Mouse (Mus musculus) adrenal gland, postnatal 14 days (tissue): ENCODE data around the gene Rabep2. TPM values are rescaled to one million over a fixed set of nuclear protein-coding genes. Genes with fewer than 3 reads are reported as not detected.

Experiments
- DNase-seq: peaks from one replicate; pipeline ENCODE4 v3.0.0; 2021; ENCODE audit warnings: mixed read lengths
- total RNA-seq: library from RNA; stranded (reverse); gene quantifications from 2 replicates; pipeline ENCODE4 v1.2.3, GENCODE M21; 2021

The Rabep2 gene
- total RNA-seq, 1 experiment from 2014 or later, result 35.7 TPM

GRCm38 (mm10) chr7:126497966-126498365, 69.4 kb downstream of the Rabep2 start:
- no peak for DNase-seq

Other genes starting within 250 kb of the Rabep2 start
- 77.8 and 97.1 TPM in 2 replicates for gene Xpo6, start 228.3 kb upstream of the Rabep2 start, total RNA-seq
- 45.1 and 50.2 TPM in 2 replicates for gene Sbk1, start 156.1 kb upstream of the Rabep2 start, total RNA-seq
- gene Lat, start 59.2 kb upstream of the Rabep2 start, total RNA-seq, result 1.1 and 14.1 TPM in 2 replicates
- 38.7 and 45.0 TPM in 2 replicates for gene Spns1, start 51.3 kb upstream of the Rabep2 start, total RNA-seq
- 7.1 and 8.4 TPM in 2 replicates for gene Nfatc2ip, start 32.0 kb upstream of the Rabep2 start, total RNA-seq
- 2.7 and 19.9 TPM in 2 replicates for gene Cd19, start 13.9 kb upstream of the Rabep2 start, total RNA-seq
- 0.33 and 0.68 TPM in 2 replicates for gene Atp2a1, start 34.3 kb downstream of the Rabep2 start, total RNA-seq
- gene Sh2b1, start 46.7 kb downstream of the Rabep2 start, total RNA-seq, result 52.3 and 56.4 TPM in 2 replicates
- gene Tufm, start 58.6 kb downstream of the Rabep2 start, total RNA-seq, result 221 and 223 TPM in 2 replicates
- gene Atxn2l, start 74.7 kb downstream of the Rabep2 start, total RNA-seq, result 90.3 and 96.7 TPM in 2 replicates
- gene Eif3c, start 137.7 kb downstream of the Rabep2 start, total RNA-seq, result 241 and 262 TPM in 2 replicates
- gene Apobr, start 156.2 kb downstream of the Rabep2 start, total RNA-seq, result 2.9 and 3.5 TPM in 2 replicates
- gene Cln3, start 157.1 kb downstream of the Rabep2 start, total RNA-seq, result 25.3 and 31.1 TPM in 2 replicates
- gene Il27, start 166.2 kb downstream of the Rabep2 start, total RNA-seq, result not detected in 2 replicates
- 16.2 and 21.5 TPM in 2 replicates for gene Nupr1, start 202.1 kb downstream of the Rabep2 start, total RNA-seq
- 38.3 and 48.0 TPM in 2 replicates for gene Sgf29, start 220.6 kb downstream of the Rabep2 start, total RNA-seq
- 81.6 and 83.8 TPM in 2 replicates for gene Sult1a1, start 247.7 kb downstream of the Rabep2 start, total RNA-seq